Mouse (Mus musculus): ENCODE data around the gene Ctsh.

Gene Ctsh

DNA sequence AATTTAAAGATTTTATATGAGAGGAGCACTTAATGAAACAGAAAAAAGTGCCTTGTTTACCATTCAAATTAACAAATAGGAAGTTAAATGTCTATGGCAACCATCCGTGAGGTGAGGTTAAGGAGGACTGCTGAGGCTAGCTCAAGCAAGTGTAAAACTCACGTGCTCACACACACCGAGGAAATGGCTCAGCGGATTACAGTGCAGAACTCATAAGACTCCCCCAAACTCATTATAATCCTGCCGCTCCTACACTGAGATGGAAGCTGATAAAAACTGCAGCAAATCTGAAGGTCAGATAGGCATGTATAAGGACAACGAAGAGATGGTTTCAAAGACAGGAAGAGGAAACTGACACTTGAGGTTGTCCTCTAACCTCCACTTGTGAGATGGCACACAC lies 55.4 kb downstream of the Ctsh start:
- no peak for DNase-seq (ENCODE audit: low spot score in 2 of 2)

DNA sequence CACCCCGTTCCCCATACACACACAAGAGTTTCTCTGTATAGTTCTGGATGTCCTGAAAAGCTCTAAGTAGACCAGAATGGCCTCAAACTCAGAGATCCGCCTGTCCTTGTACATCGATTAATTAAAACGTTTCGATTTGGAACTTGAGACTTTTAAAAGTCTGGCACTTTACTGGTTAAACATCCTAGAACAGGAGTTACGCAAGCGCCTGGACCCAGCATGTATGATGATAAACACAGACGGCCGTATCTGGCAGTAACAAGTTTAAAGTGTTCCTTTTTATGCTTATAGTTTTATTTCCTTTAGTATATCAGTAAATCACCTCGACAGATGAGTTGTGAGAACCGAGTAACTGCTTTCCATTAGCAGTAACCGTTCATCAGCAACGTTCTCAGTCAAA lies 59.2 kb downstream of the Ctsh start:
- DNase-seq (ENCODE audit: low spot score in 2 of 2): no peak

DNA sequence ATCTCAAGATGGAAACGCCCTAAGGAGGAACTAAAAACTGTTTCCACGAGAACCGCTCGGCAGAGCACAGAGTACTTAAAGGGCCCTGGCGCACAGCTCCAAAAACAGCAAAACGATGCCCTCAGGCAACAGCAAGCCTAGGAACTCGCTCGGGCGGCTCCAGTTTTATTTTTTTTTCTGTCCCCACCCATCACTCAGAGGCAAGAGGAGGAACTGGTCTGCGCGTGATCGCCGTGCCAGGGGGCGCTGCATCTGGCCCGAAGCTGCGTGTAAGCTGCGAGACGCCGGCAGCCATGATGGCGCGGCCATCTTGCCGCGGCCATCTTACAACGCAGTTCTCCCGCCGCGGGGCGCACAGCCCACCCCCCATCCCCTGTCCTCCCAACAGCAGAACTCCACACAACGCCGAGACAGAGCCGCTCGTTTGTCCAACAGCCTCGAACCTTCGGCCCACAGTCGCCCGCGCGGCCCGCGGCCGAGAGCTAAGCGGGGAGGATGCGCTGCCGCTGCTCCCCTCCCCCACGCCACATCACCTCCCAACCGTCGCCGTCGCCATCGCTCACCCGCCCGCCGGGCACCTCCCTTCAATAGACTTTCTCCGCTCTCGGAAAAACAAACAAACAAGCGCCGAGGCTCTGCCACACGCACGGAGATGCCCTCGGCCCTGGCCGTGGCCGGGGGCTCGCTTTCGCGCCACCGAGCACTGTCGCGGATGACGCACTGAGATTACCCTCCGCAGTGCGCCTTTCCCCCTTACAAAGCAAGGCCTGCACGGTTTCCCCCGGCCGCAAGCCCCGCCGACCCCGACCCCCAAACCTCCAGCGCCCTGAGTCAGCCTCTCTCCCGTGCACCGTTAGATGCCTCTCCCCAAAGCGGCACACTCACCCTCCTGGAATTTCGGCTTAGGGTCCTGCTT lies 60.0 kb downstream of the Ctsh start:
- peak; percentile 92 to 93 for DNase-seq (ENCODE audit: low spot score in 2 of 2)

GRCm38 (mm10) chr9:90114567-90115307 lies 60.8 kb downstream of the Ctsh start, which contains the start of gene Morf4l1:
TSS of gene Morf4l1 (minus strand) at chr9:90114774.
- peak; percentile 96 to 97 for DNase-seq (ENCODE audit: low spot score in 2 of 2)

DNA sequence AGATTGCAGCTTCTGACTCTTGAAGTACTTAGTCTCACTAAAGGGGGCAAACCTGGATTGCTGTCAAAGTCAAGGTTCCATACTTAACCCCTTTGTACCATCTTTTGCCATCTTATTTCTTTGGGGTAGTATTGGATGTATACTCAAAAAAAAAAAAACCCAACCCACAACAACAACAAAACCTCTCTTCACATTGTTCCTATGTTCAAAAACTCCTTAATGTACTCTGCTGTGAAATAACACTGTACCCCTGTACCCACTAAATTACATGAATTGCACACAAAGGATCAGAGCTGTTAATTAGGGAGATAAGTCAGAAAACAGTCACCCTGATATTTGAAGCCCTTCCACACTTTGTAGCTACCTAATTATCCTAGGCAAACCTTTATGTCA lies 61.4 kb downstream of the Ctsh start:
- no peak for DNase-seq (ENCODE audit: low spot score in 2 of 2)

DNA sequence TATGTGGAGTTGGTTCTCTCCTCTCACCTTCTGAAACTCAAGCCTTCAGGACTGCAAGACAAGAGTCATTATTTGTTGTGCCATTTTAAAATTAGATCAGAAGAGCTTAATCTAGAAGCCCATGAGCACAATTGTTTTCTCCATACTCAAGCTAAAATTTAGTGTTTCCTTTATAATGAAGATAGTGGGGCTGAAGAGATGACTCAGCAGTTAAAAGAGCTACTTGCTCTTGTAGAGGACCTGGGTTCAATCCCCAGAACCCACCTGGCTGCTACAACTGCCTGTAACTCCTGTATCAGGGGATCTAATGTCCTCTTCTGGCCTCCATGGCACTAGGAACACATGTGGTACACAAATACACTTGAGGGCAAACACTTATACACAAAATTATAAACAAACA lies 63.3 kb downstream of the Ctsh start:
- no peak for DNase-seq (ENCODE audit: low spot score in 2 of 2)

DNA sequence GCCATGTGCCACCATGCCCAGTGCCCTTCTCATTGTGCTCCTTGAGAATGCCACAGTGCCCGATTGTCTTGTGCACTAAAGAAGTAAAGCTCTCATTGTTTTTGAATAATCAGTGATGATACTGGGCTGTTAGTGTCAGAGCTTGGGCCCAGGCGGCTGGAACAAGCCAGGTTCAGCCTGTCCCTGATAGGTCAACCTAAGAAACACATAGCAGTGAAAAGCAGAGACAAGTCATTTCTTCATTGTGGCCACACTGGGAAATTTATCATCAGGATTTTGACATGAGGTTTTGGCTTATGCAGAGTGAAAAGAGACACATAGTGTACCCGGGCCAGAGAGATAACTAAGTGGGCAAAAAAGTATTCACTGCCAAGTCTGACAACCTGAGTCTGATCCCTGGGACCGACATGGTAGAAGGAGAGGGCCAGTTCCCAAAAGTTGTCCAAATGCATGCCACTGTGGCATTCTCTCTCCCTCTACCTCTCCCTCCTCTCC lies 68.3 kb downstream of the Ctsh start:
- DNase-seq (ENCODE audit: low spot score in 2 of 2): no peak

GRCm38 (mm10) chr9:90124156-90124872 lies 70.4 kb downstream of the Ctsh start:
- DNase-seq (ENCODE audit: low spot score in 2 of 2): no peak

DNA sequence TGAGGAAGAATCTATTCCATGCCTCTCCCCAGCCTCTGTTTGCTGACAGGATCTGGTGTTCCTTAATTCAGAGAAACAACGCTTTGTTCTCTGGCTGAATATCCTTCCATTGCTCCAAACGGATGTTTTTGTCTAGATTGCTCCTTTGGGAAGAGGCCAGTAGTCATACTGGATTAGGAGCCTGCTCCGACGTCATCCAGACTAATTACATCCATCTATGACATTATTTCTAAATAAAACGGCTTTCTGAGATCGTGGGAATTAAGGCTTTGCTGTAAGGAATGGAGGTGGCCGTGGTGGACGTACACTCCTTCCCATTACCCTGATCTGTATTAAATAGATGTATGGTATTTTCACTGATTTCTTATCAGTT lies 70.9 kb downstream of the Ctsh start:
- DNase-seq (ENCODE audit: low spot score in 2 of 2): no peak

Measured in spleen, postnatal 36 days (tissue).